Mouse (Mus musculus) lung, embryonic 16.5 days (tissue): ENCODE results near the gene Ubl7. TPM values are rescaled to one million over a fixed set of nuclear protein-coding genes. Genes with fewer than 3 reads are reported as not detected.
"Not testable (repeated sequence)": the region's sequence is repeated elsewhere in the genome, so short reads cannot be mapped to it uniquely, and the experiment has no call there.

Source experiments
- ATAC-seq: fragments of 200-750 bp; cut with Nextera tagmentation; 2 replicates; pipeline ENCODE4 v1.8.0; 2017; ENCODE audit warnings: low read depth, mild to moderate bottlenecking, moderate library complexity
- H3K27ac ChIP-seq: fragments of 300-500 bp; sonication (generic); 2 replicates; pipeline ENCODE4 v1.5.1; 2014; ENCODE audit warnings: mild to moderate bottlenecking, control low read depth, low read length
- H3K27me3 ChIP-seq: fragments of 300-500 bp; sonication (generic); 2 replicates; pipeline ENCODE4 v1.6.1; 2014; ENCODE audit warnings: low read depth, low read length, mixed read lengths; ENCODE audit not compliant: control insufficient read depth, insufficient read depth
- H3K36me3 ChIP-seq: fragments of 300-500 bp; sonication (generic); 2 replicates; pipeline ENCODE4 v1.6.1; 2014; ENCODE audit warnings: low read length; ENCODE audit not compliant: control insufficient read depth, insufficient read depth
- H3K4me1 ChIP-seq: fragments of 300-500 bp; sonication (generic); replicated peaks from 2 replicates; pipeline ENCODE4 v1.6.1; 2014; ENCODE audit warnings: low read length, mixed read lengths; ENCODE audit not compliant: control insufficient read depth, insufficient read depth
- H3K4me2 ChIP-seq: fragments of 300-500 bp; sonication (generic); 2 replicates; pipeline ENCODE4 v1.6.1; 2014; ENCODE audit warnings: low read depth, low read length, control low read depth
- H3K4me3 ChIP-seq: fragments of 300-500 bp; sonication (generic); 2 replicates; pipeline ENCODE4 v1.5.1; 2014; ENCODE audit warnings: mild to moderate bottlenecking, low read length, control low read depth
- H3K9ac ChIP-seq: fragments of 300-500 bp; sonication (generic); 2 replicates; pipeline ENCODE4 v1.6.1; 2014; ENCODE audit warnings: low read length, control low read depth
- H3K9me3 ChIP-seq: fragments of 300-500 bp; sonication (generic); 2 replicates; pipeline ENCODE4 v1.6.1; 2016; ENCODE audit warnings: low read length; ENCODE audit not compliant: control insufficient read depth
- WGBS: fragments of 180-500 bp; shearing (Covaris S2); extraction: QIAGEN DNeasy Blood & Tissue Kit; methylation state at CpG from one replicate; pipeline ENCODE4 v1.1.7; 2014; 5-methylcytosine and 5-hydroxymethylcytosine counted together
- polyA plus RNA-seq: library from polyadenylated mRNA; unstranded; fragments of >200 nt; fragmentation: Nextera tagmentation; extraction: Ambion mirVana; gene quantifications from 2 replicates; pipeline ENCODE4 v1.2.1, GENCODE M21; 2015

The Ubl7 gene
- polyA plus RNA-seq, 1 experiment from 2014 or later = 112 TPM

- no peak for ATAC-seq
- 48% methylated on average over 3 of the region's 3 CpGs for WGBS
Observed at GRCm38 (mm10) chr9:57874994-57875393, 35.8 kb upstream of the Ubl7 start.

DNA sequence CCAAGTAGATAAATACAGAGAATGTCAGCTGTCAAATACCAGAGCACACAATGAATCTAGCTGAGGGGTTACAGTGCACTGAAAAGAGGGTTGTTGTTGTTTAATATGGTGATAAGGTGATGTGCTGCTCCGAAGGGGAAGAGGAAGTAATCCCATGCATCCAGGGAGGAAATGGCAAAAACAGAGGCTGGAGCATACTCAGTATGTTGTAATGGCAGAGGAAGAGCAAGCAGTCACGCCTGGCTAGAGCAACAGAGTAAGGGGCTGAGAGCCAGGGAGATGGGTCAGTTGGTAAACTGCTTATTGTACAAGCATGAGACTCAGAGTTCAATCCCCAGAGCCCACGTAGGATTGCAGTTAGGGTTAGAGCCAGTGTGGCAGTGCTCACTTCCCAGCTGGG is 31.6 kb upstream of the Ubl7 start:
- ATAC-seq = no peak
- Histone ChIP-seq H3K27ac (no peak overlapping the region), H3K27me3 (no peaks in the 10 kb centered on the region), H3K4me2 (no peak overlapping the region), H3K9me3 (no peaks in the 10 kb centered on the region), H3K36me3 (no peaks in the 10 kb centered on the region), H3K4me3 (no peak overlapping the region), H3K4me1 (no peaks in the 10 kb centered on the region), H3K9ac (no peak overlapping the region)
- 47% methylated on average over 3 of the region's 3 CpGs for WGBS

More at GRCm38 (mm10) chr9:57874994-57875393, 35.8 kb upstream of the Ubl7 start:
- Histone ChIP-seq H3K36me3 (no peaks in the 10 kb centered on the region), H3K9me3 (no peaks in the 10 kb centered on the region), H3K27me3 (no peaks in the 10 kb centered on the region), H3K4me3 (no peak overlapping the region), H3K9ac (no peak overlapping the region), H3K4me2 (no peak overlapping the region), H3K27ac (no peak overlapping the region), H3K4me1 (no peaks in the 10 kb centered on the region)

- H3K9ac ChIP-seq = no peak overlapping the region
- 24% methylated on average over 4 of the region's 4 CpGs for WGBS
- H3K27ac ChIP-seq = no peak overlapping the region
- no peak overlapping the region for H3K4me2 ChIP-seq
- no peaks in the 10 kb centered on the region for H3K9me3 ChIP-seq
- no peak for ATAC-seq
- no peaks in the 10 kb centered on the region for H3K36me3 ChIP-seq
- no peaks in the 10 kb centered on the region for H3K27me3 ChIP-seq
- H3K4me3 ChIP-seq = no peak overlapping the region
- no peaks in the 10 kb centered on the region for H3K4me1 ChIP-seq
Observed at GRCm38 (mm10) chr9:57880278-57880677, 30.5 kb upstream of the Ubl7 start.

- H3K4me1 ChIP-seq, ATAC-seq, H3K9me3 ChIP-seq, H3K27ac ChIP-seq, H3K4me3 ChIP-seq, H3K4me2 ChIP-seq, H3K36me3 ChIP-seq, H3K27me3 ChIP-seq, H3K9ac ChIP-seq: not testable (repeated sequence)
- WGBS = 83% methylated on average over 2 of the region's 2 CpGs
Observed at GRCm38 (mm10) chr9:57881781-57882180, 29.0 kb upstream of the Ubl7 start.

GRCm38 (mm10) chr9:57883413-57883812 is 27.4 kb upstream of the Ubl7 start:
- Histone ChIP-seq H3K4me2 (no peak overlapping the region), H3K36me3 (no peaks in the 10 kb centered on the region), H3K4me3 (no peak overlapping the region), H3K9ac (no peak overlapping the region), H3K27ac (no peak overlapping the region), H3K4me1 (no peaks in the 10 kb centered on the region), H3K9me3 (no peaks in the 10 kb centered on the region), H3K27me3 (no peaks in the 10 kb centered on the region)
- 50% methylated on average over 1 of the region's 1 CpGs for WGBS
- no peak for ATAC-seq

DNA sequence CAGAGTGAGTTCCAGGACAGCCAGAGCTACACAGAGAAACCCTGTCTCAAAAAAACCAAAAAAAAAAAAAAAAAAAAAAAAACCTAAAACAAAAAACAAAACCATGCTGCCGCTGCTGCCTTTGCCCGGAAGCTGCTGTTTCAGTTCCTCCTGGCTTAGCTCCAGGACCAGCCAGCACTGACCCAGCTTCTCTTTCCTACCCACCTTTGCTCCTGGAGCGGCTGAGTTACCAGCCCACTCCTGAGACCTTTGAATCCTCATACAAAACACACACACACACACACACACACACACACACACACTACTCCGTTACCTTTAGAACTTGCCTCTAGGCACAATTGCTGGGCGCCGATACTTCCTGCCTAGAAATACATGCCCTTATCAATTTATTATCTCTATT is 22.7 kb upstream of the Ubl7 start:
- H3K4me2 ChIP-seq = no peak overlapping the region
- H3K27ac ChIP-seq = no peak overlapping the region
- H3K4me1 ChIP-seq = no peaks in the 10 kb centered on the region
- no peak for ATAC-seq
- H3K9me3 ChIP-seq = no peaks in the 10 kb centered on the region
- no peaks in the 10 kb centered on the region for H3K27me3 ChIP-seq
- WGBS = 57% methylated on average over 6 of the region's 6 CpGs
- no peak overlapping the region for H3K9ac ChIP-seq
- no peak overlapping the region for H3K4me3 ChIP-seq
- no peaks in the 10 kb centered on the region for H3K36me3 ChIP-seq

DNA sequence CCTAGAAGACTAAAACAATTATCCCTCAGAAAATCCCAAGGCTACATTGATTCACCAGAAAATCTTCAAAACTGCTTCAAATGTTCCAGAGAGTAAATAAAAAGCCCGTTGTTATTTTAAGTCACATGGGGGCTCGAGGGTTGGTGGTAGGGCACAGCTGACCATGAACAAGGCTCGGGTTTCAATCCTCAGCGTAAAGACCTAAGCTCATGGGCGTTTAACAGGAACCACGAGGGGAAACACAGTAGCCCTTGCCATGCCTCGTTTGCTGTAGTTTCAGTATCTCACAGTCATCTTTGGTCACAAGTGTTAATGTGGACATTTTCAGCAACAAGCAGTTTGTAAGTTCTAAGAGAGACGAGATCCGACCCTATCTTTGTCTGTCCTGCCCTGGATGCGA is 10.3 kb upstream of the Ubl7 start:
- Histone ChIP-seq H3K27me3 (no peaks in the 10 kb centered on the region), H3K9ac (no peak overlapping the region), H3K9me3 (no peaks in the 10 kb centered on the region), H3K36me3 (no peaks in the 10 kb centered on the region), H3K4me3 (no peak overlapping the region), H3K4me2 (no peak overlapping the region), H3K4me1 (no peaks in the 10 kb centered on the region), H3K27ac (no peak overlapping the region)
- WGBS = 27% methylated on average over 10 of the region's 10 CpGs
- ATAC-seq = no peak

DNA sequence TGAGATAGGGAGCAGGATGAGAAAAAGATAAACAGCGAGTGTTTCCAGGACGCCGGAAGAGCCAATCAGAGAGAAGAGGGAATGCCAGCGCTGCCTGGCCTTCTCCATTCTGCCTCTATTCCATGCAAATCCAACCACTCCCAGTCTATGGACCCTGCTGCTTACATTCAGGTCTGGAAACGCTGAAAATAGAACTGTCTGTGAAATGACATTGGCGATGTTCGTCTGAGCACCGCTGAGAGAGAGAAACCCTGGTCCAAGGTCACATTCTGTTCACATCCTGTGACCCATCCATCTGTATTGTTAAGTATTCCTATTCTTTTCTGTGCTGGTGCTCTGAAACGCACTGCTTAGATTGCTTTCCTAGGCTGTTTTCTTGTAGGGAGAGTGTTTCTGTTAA is 9.6 kb upstream of the Ubl7 start:
- Histone ChIP-seq H3K4me1 (no peaks in the 10 kb centered on the region), H3K27me3 (no peaks in the 10 kb centered on the region), H3K9me3 (no peaks in the 10 kb centered on the region), H3K4me3 (no peak overlapping the region), H3K4me2 (no peak overlapping the region), H3K9ac (no peak overlapping the region), H3K36me3 (no peaks in the 10 kb centered on the region), H3K27ac (no peak overlapping the region)
- ATAC-seq = no peak
- WGBS = 25% methylated on average over 9 of the region's 9 CpGs

- Histone ChIP-seq H3K9ac (no peak overlapping the region), H3K4me1 (no peaks in the 10 kb centered on the region), H3K27me3 (no peaks in the 10 kb centered on the region), H3K4me2 (no peak overlapping the region), H3K4me3 (no peak overlapping the region), H3K9me3 (no peaks in the 10 kb centered on the region), H3K27ac (no peak overlapping the region), H3K36me3 (no peaks in the 10 kb centered on the region)
- WGBS = 76% methylated on average over 3 of the region's 3 CpGs
- no peak for ATAC-seq
Observed at GRCm38 (mm10) chr9:57901601-57902000, 9.2 kb upstream of the Ubl7 start.

DNA sequence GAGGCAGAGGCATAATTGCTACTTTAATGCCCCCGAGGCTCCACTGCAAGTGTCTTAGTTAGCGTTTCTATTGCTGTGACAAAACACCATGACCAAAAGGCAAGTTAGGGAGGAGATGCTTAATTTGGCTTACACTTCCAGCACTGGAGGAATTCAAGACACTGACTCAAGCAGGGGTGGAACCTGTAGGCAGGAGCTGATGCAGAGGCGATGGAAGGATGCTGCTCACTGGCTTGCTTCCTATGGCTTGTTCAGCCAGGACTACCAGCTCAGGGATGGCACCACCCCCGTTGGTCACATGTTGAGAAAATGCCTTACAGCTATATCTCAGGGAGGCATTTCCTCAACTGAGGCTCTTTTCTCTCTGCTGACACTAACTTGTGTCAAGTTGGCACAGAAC is 8.6 kb upstream of the Ubl7 start:
- no peak for ATAC-seq
- no peaks in the 10 kb centered on the region for H3K36me3 ChIP-seq
- no peak overlapping the region for H3K27ac ChIP-seq
- no peaks in the 10 kb centered on the region for H3K27me3 ChIP-seq
- no peak overlapping the region for H3K4me3 ChIP-seq
- 73% methylated on average over 4 of the region's 4 CpGs for WGBS
- H3K9ac ChIP-seq = no peak overlapping the region
- no peaks in the 10 kb centered on the region for H3K4me1 ChIP-seq
- no peaks in the 10 kb centered on the region for H3K9me3 ChIP-seq
- no peak overlapping the region for H3K4me2 ChIP-seq
